Mouse (Mus musculus) megakaryocyte, adult 5-6 weeks (primary cell): ENCODE results near the gene Srgap1. TPM values are rescaled to one million over a fixed set of nuclear protein-coding genes. Genes with fewer than 3 reads are reported as not detected.

Experiments
- ATAC-seq: 2 replicates; pipeline ENCODE4 v1.8.0; 2016; ENCODE audit warnings: mild to moderate bottlenecking, inconsistent platforms; ENCODE audit not compliant: poor library complexity, severe bottlenecking
- total RNA-seq, 2 experiments: library from RNA; stranded (forward) in 1 of 2; stranded (reverse) in 1 of 2; fragments of 153-499, 151-499 nt in 1 of 2; fragments of 221-1000, 200-1000 nt in 1 of 2; gene quantifications; 2 replicates each; pipeline versions ENCODE4 v1.2.3 to v1.2.4; 2015 to 2017

Gene Srgap1
- total RNA-seq, 2 experiments from 2014 or later = 0.07 TPM

GRCm38 (mm10) chr10:121890061-121890460 lies 157.1 kb downstream of the Srgap1 start:
- no peak for ATAC-seq

DNA sequence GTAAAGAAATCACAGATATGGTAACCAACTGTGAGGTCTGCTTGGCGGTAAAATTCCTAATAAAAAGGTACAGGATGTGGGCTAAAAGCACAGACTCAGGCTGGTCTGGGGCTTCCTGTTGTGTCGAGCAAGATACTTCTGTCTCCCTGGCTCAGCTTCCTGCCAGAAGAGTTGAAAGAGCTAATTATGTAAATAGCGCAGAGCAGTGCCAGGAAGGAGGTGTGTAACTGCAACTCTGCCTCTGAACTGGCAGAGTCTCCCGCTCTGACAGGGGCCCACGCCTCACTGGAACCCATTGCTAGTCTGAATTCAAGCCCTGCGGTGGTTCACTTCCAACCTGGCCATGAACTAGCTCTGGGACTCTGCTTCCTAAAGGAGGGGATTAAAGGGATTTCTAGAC lies 160.3 kb downstream of the Srgap1 start:
- ATAC-seq = peak; percentile 51

- ATAC-seq = no peak
These were observed 161.4 kb downstream of the Srgap1 start for GRCm38 (mm10) chr10:121885512-121886218.

DNA sequence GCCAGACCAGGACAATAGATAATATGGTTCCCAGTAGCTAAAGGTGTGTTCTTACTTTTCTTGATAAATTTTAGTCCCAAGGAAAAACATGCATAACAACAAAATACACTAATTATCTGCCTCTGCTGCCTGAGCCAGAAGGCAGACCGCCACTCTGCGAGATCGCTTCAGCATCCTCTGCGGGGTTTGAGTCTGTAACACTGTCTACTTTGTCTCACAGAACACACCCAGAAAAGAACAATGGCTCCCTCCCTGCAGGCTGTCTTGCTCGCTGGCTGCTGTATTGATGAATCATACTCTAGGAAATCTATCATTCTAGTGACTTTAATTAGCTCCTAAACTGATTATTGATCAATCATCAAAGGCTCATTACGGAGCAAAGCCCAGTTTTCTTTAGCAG lies 164.7 kb downstream of the Srgap1 start:
- ATAC-seq = no peak

- ATAC-seq = no peak
These were observed 168.3 kb downstream of the Srgap1 start for GRCm38 (mm10) chr10:121878855-121879254.

DNA sequence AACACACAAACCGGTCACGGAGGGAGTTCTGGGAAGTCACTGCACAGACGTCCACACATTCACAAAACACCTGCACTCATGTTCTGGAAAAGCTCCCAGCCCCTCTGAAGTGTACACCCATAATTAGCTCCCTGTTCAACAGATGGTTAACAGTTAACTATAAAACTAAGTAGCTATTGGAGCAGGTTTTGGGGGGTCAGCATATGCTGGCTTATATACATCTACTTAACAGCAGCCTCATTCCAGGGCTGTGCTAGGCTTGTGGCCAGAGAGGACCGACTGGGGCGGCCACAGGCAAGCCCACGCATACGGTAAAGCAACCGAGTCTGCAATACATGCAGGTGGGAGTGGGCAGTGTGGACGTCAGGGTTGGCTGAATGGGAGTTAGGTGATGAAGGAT lies 169.2 kb downstream of the Srgap1 start:
- no peak for ATAC-seq

- ATAC-seq = no peak
These were observed 174.0 kb downstream of the Srgap1 start for GRCm38 (mm10) chr10:121873063-121873489.

DNA sequence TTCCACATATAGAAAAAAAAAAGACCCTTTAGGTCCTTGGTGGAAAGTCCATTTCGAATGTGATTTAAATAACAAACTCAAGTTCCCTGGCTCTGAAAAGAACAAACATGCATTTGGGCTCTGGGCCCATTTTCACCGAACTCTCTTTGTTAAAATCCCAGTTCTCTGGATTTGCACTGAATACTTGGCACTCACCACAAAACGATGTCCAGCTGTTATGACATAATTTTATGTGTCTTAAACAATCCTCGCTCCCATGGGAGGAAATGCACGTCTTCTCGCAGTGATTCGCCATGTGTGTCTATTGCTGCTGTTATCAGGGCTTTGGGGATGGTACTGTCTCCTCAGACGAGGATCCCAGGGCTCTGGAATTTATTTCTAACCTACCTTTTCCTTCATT lies 177.2 kb downstream of the Srgap1 start:
- ATAC-seq = no peak

DNA sequence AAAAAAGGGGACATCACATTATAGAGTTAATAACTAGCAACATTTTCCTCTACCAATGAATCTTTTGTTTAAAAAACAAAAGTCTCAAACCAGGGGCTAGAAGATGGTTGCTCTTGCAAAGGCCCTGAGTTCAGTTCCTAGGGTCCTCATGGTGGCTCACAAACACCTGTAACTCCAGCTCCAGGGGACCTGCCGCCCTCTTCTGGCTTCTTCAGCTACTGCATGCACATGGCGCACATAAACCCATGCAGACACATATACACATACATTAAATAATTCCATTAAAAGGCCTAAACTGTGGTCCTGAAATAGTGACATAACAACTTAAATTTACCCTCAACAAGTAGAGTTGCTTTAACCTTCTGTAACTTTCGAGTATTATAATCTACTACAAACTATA lies 178.9 kb downstream of the Srgap1 start:
- no peak for ATAC-seq

GRCm38 (mm10) chr10:121865503-121866239 lies 181.4 kb downstream of the Srgap1 start:
- no peak for ATAC-seq

DNA sequence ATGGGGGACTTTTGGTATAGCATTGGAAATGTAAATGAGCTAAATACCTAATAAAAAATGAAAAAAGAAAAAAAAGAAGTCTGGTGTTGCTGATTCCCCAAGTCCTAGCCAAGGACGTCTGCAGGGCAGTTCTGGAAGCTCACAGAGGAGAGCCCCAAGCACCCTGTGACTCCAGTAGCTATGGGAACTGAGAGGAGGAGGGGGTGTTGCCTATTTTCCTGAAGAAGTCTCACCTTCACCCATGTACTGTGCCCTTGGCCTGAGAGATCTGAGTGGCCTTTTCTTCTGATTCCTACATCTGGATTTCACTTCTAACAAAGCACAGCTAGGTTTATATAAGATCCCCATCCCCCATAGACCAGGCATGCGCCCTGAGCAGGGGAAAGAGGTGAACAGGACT lies 186.2 kb downstream of the Srgap1 start:
- ATAC-seq = no peak

GRCm38 (mm10) chr10:121859803-121860571 lies 187.1 kb downstream of the Srgap1 start:
- no peak for ATAC-seq

DNA sequence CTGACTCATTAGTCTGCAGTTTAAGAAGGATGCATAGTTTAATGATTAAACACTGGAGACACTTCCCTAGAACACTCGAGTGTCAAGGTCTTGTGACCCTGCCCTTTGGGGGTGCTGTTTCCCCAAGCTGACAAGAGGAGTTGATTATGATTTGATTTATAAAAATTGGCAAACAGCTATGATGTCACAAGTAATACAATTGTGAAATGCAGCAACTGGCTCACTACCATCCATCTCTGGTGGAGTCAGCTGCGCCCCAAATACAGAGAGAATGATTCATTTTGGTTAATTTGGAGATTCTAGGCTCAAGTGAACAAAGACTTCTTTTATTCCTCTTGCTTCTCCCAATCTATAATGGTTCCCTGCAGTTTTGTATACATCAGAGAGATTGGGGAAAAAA lies 188.2 kb downstream of the Srgap1 start:
- no peak for ATAC-seq

DNA sequence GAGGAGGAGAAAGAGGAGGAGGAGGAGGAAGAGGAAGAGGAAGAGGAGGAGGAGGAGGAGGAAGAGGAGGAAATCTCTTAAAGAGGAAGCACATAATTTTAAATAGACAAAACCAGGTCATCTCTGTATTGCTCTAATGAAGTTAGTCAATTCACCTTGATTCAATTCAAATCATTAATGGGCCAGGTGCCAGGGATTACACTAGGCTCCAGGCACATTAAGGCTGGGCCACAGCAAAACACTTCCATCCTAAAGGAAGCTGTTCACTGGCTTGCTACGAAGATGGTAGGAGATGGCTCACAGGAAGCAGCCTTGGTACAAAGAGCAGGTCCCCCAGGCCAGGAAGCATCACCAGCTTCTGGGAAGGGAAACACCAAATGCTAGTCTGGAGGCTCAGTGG lies 189.0 kb downstream of the Srgap1 start:
- no peak for ATAC-seq

- peak; percentile 51; the same call in 1 of the 2 replicates for ATAC-seq
These were observed 191.2 kb downstream of the Srgap1 start for GRCm38 (mm10) chr10:121855863-121856446.

GRCm38 (mm10) chr10:121853385-121853808 lies 193.7 kb downstream of the Srgap1 start:
- ATAC-seq = no peak

DNA sequence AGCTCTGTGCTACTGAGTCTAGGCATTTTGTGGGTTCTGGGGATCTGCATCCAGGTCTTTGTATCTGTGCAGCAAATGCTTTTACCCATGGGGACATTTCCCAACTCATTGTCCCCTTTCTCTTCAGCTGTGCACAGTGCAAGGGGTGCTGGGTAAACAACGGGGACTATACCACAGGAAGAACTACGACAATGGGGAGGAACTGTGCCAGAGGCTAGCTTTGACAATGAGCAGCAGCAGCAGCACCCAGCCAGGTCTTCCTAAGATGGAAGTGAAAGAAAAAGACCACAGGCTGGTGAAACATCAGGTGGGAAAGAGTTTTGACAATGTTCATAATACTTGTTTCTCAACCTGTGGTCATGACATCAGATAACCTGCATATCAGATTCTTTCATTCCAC lies 197.6 kb downstream of the Srgap1 start:
- ATAC-seq = peak; percentile 20; the same call in 1 of the 2 replicates

GRCm38 (mm10) chr10:121845677-121846076 lies 201.4 kb downstream of the Srgap1 start:
- no peak for ATAC-seq

GRCm38 (mm10) chr10:121837166-121837898 lies 209.8 kb downstream of the Srgap1 start:
- peak; percentile 31 for ATAC-seq

GRCm38 (mm10) chr10:121836507-121837165 lies 210.5 kb downstream of the Srgap1 start:
- peak; percentile 30; the same call in 1 of the 2 replicates for ATAC-seq
